Mouse (Mus musculus) midbrain, embryonic 13.5 days (tissue): ENCODE data around the gene Plpp2. TPM values are rescaled to one million over a fixed set of nuclear protein-coding genes. Genes with fewer than 3 reads are reported as not detected.

ENCODE experiments used
- ATAC-seq: fragments of 200-750 bp; cut with Nextera tagmentation; 2 replicates; pipeline ENCODE4 v1.8.0; 2017; ENCODE audit warnings: mild to moderate bottlenecking, moderate TSS enrichment, moderate library complexity
- H3K27ac ChIP-seq: fragments of 300-500 bp; sonication (generic); 2 replicates; pipeline ENCODE4 v1.5.1; 2015; ENCODE audit warnings: inconsistent platforms, mild to moderate bottlenecking, moderate library complexity
- H3K27me3 ChIP-seq: fragments of 300-500 bp; sonication (generic); 2 replicates; pipeline ENCODE4 v1.6.1; 2015; ENCODE audit warnings: mild to moderate bottlenecking, inconsistent platforms
- H3K36me3 ChIP-seq: fragments of 300-500 bp; sonication (generic); 2 replicates; pipeline ENCODE4 v1.6.1; 2015; ENCODE audit warnings: mild to moderate bottlenecking, inconsistent platforms
- H3K4me1 ChIP-seq: fragments of 300-500 bp; sonication (generic); replicated peaks from 2 replicates; pipeline ENCODE4 v1.6.1; 2015; ENCODE audit warnings: inconsistent platforms
- H3K4me2 ChIP-seq: fragments of 300-500 bp; sonication (generic); replicated peaks from 2 replicates; pipeline ENCODE4 v1.6.1; 2015; ENCODE audit warnings: moderate library complexity, mild to moderate bottlenecking, inconsistent platforms
- H3K4me3 ChIP-seq: fragments of 300-500 bp; sonication (generic); replicated peaks from 2 replicates; pipeline ENCODE4 v1.5.1; 2015; ENCODE audit warnings: mild to moderate bottlenecking, inconsistent platforms
- H3K9ac ChIP-seq: fragments of 300-500 bp; sonication (generic); replicated peaks from 2 replicates; pipeline ENCODE4 v1.6.1; 2015; ENCODE audit warnings: mild to moderate bottlenecking, inconsistent platforms
- H3K9me3 ChIP-seq: fragments of 300-500 bp; sonication (generic); 2 replicates; pipeline ENCODE4 v1.6.1; 2016; ENCODE audit warnings: mild to moderate bottlenecking, inconsistent platforms
- WGBS: fragments of 180-500 bp; shearing (Covaris S2); methylation state at CpG from one replicate; pipeline ENCODE4 v1.1.7; 2015; 5-methylcytosine and 5-hydroxymethylcytosine counted together
- polyA plus RNA-seq: library from polyadenylated mRNA; unstranded; fragments of >200 nt; fragmentation: Nextera tagmentation; extraction: Ambion mirVana; gene quantifications from 2 replicates; pipeline ENCODE4 v1.2.1, GENCODE M21; 2015

Gene Plpp2
- polyA plus RNA-seq, 1 experiment from 2014 or later, result 9.5 TPM

DNA sequence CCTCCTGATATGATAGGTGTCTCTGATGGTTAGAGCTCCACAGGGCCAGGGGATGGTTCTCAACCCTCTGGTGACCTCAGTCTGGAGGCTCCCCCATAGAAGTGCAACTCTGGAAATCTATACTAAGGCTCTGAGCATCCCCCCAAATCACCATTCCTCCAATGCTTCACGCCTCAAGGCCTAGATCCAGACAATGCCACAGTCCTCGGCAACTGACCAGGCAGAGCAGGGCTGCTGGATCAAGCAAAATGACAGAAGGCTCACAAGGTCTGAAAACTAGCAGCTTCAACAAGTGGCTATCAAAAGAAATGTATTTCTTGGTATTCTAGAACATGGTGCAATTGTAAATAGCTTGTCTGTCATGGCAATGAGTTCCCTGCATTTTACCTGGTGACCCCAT lies 4.2 kb upstream of the Plpp2 start:
- H3K36me3 ChIP-seq, result peaks cover 51% of the 10 kb centered on the region
- no peaks in the 10 kb centered on the region for H3K9me3 ChIP-seq
- no peak for ATAC-seq
- H3K9ac ChIP-seq, result no peak overlapping the region
- no peak overlapping the region for H3K4me3 ChIP-seq
- peaks cover 12% of the 10 kb centered on the region for H3K4me1 ChIP-seq
- H3K4me2 ChIP-seq, result no peak overlapping the region
- H3K27ac ChIP-seq, result no peak overlapping the region
- peaks cover 12% of the 10 kb centered on the region; the same call in 1 of the 2 replicates for H3K27me3 ChIP-seq
- WGBS, result 95% methylated on average over 2 of the region's 2 CpGs

DNA sequence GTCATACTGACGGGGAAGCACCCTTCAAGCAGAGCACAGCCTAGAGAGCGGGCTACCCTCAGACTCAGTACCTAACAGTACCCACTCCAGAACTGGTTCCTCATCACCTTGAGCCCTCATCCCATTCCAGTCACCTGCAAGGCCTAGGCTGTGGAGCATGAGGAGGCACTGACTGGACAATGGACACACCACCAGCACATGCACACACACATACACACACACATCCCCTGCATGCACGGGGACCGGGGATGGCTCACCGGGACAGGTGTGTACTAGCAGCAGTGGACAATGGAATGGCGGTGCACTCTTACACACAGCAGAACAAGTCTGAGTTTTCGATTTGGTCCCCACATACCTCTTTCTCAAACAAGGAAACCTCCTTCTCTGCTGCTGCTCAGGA lies 3.7 kb upstream of the Plpp2 start:
- H3K36me3 ChIP-seq, result peaks cover 46% of the 10 kb centered on the region
- peaks cover 15% of the 10 kb centered on the region for H3K4me1 ChIP-seq
- no peak overlapping the region for H3K4me3 ChIP-seq
- 93% methylated on average over 7 of the region's 7 CpGs for WGBS
- no peak for ATAC-seq
- no peak overlapping the region for H3K27ac ChIP-seq
- H3K27me3 ChIP-seq, result peaks cover 12% of the 10 kb centered on the region
- H3K9me3 ChIP-seq, result no peaks in the 10 kb centered on the region
- no peak overlapping the region for H3K4me2 ChIP-seq
- no peak overlapping the region for H3K9ac ChIP-seq

DNA sequence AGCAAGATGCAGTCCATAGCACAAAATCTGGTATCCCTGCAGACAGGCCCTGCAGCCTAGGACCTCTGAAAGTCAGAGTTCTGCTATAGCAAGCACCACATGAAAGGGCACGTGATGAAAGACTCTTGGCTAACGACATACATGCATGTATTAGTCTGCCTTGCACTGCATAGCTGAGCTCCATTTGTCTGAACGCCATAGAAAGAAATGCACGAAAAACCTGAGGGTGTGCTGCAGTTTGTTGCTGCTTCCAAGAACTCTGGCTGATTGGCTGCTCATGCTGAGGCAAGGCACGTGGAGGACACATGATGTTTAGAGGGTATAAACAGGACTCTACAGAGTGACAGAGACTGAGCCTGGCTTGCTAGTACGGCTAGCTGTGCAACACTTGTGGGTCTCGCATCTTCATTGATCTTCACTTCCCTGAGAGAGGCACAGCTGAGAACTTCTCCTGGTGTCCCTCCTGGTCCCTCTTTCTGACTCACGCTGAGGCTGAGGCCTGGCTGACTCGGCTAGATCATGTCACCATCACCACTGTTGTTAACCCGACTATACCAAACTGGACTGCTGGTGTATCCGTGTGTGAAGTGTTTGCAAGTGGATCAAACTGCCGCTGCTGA lies 3.0 kb upstream of the Plpp2 start:
- H3K4me3 ChIP-seq, result no peak overlapping the region
- ATAC-seq, result no peak
- WGBS, result 74% methylated on average over 12 of the region's 12 CpGs
- H3K9me3 ChIP-seq, result no peaks in the 10 kb centered on the region
- H3K4me1 ChIP-seq, result peaks cover 15% of the 10 kb centered on the region
- H3K27me3 ChIP-seq, result peaks cover 12% of the 10 kb centered on the region
- no peak overlapping the region for H3K27ac ChIP-seq
- H3K4me2 ChIP-seq, result no peak overlapping the region
- peaks cover 39% of the 10 kb centered on the region for H3K36me3 ChIP-seq
- no peak overlapping the region for H3K9ac ChIP-seq

DNA sequence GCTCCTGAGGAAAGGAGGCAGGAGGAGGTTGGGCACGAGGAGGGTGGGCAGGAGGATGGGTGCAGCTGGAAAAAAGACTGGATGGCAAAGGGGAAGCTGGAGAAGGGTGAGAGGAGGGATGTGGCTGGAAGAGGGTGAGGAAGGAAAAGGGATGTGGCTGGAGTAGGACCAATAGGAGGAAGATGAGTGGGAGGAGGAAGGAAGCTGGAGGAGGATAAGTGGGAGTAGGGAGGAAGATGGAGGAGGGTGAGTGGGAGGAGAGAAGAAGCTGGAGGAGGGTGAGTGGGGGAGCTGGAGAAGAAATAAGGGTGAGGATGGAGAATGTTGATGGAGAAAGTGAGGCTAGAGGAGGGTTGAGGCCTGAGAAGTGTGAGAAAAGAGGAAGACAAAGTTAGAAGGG lies 1.8 kb upstream of the Plpp2 start:
- no peak for ATAC-seq
- 76% methylated on average over 1 of the region's 1 CpGs for WGBS
- H3K4me2 ChIP-seq, result no peak overlapping the region

DNA sequence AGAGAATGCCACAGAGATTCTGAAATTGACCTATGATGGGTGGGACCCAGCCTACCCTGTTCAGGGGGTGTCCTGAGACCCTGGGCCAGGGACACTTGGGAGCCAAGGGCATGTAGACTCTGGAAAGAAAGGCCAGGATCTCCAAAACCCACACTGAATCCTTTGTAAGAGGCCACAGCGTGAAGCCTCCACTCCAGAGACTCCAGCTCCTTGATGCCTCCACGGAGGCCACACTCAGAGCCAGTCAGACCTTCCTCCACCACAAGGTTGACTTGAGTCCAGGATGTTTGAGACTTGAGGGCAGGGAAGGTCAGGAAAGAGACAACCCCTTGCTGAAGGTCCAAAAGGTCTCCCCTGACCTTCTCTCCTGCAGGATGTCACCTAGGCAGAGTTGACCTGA lies 830 bp upstream of the Plpp2 start:
- Histone ChIP-seq H3K9me3 (no peaks in the 10 kb centered on the region), H3K4me3 (no peak overlapping the region), H3K36me3 (peaks cover 17% of the 10 kb centered on the region), H3K4me1 (peaks cover 15% of the 10 kb centered on the region), H3K27me3 (peaks cover 12% of the 10 kb centered on the region), H3K4me2 (peak overlapping the region; percentile 93; the same call in 1 of the 2 replicates), H3K27ac (no peak overlapping the region), H3K9ac (no peak overlapping the region)
- WGBS, result 93% methylated on average over 2 of the region's 2 CpGs
- ATAC-seq, result no peak

More for the DNA sequence above, 1.8 kb upstream of the Plpp2 start:
- Histone ChIP-seq H3K9ac (no peak overlapping the region), H3K4me3 (no peak overlapping the region), H3K9me3 (no peaks in the 10 kb centered on the region), H3K27me3 (peaks cover 12% of the 10 kb centered on the region), H3K4me1 (peaks cover 15% of the 10 kb centered on the region), H3K36me3 (peaks cover 27% of the 10 kb centered on the region), H3K27ac (no peak overlapping the region)

DNA sequence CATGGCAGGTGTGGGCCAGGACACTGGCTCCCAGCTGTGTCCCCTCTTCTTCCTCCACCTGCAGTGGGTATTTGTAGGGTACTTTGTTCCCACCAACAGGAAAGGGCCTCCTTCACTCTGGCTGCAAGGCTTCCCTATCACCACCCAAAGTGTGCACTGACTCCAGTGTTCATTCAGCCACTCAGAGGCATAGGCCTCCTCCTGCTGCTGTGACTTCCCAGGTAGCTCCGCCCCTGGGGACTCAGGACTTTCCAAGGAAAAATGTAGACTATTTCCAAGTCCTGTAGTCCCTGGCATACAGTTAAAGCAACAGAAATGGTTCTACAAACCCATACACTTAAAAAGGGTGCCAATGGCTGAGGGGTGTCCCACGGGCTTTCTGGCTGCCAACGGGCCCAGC lies 918 bp downstream of the Plpp2 start:
- 29% methylated on average over 3 of the region's 3 CpGs for WGBS
- peaks cover 12% of the 10 kb centered on the region for H3K27me3 ChIP-seq
- peak overlapping the region; percentile 70; the same call in 1 of the 2 replicates for H3K9ac ChIP-seq
- peak overlapping the region; percentile 93 for H3K4me2 ChIP-seq
- no peaks in the 10 kb centered on the region for H3K36me3 ChIP-seq
- H3K4me1 ChIP-seq, result peaks cover 15% of the 10 kb centered on the region
- H3K9me3 ChIP-seq, result no peaks in the 10 kb centered on the region
- 0 out of 2 replicates have a peak, but pooled peaks have one; percentile 10 for ATAC-seq
- H3K27ac ChIP-seq, result no peak overlapping the region
- peak overlapping the region; percentile 59 for H3K4me3 ChIP-seq

DNA sequence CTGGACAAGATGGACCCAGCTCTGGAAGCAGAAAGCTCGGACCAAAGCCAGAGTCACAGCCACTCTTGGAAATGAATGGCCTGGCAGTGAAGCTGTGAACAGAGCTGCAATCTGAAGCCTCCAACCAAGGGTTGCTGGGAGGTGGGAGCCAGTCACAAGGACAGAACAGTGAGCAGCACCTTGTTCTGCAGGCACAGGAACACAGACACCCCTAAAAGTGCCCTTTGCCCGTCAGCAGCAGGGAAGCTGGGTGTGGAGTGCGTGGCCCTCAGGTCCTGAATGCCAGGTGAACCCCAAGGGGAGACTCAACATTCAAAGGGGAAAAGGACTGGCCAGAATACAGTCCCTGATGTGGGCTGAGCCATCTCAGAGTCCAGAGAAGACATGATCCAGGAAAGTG lies 2.0 kb downstream of the Plpp2 start:
- WGBS, result 92% methylated on average over 3 of the region's 3 CpGs

DNA sequence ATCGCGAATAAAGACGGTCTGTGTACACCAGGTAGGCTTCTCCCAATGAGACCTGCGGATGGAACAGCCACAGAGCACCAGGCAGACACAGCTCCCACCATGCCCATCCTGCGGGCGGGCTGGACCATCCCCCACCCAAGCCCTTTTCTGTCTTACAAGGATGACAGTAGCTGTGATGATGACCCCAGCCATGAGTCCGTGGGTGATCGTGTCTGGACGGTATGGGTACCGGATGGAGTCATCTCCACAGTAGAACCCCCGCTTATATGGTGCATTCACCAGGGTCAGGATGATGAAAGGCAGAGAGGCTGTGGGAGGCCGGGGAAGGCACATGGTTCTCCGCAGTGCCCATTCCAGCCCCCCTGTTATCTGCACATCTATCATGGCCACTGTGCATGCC lies 2.9 kb downstream of the Plpp2 start:
- ATAC-seq, result no peak
- H3K9ac ChIP-seq, result no peak overlapping the region
- 95% methylated on average over 13 of the region's 13 CpGs for WGBS

More for the DNA sequence above, 2.0 kb downstream of the Plpp2 start:
- Histone ChIP-seq H3K9ac (no peak overlapping the region), H3K27me3 (peaks cover 12% of the 10 kb centered on the region), H3K27ac (no peak overlapping the region), H3K9me3 (no peaks in the 10 kb centered on the region), H3K4me3 (no peak overlapping the region), H3K4me2 (no peak overlapping the region), H3K4me1 (peaks cover 15% of the 10 kb centered on the region), H3K36me3 (0 out of 2 replicates have a peak, but pooled peaks cover 5% of the 10 kb centered on the region)
- ATAC-seq, result no peak

DNA sequence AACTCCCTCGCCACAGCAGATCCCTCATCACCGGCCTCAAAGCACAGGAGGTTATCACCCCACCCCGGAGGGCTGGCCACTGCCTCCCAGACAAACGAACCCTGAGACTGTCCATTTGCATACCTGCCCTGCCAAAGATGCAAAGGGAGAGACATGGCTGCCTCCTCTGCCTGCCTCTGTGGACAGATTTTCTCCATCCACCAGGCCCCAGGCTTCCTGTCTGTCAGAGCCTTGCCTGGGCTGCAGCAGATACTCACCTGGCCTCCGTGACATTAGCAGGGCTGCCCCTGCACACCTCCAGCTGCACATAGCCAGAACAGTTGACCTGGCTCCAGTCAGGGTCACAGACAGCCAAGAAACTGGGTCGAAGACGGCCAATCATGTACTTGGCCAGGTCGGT lies 3.4 kb downstream of the Plpp2 start:
- WGBS, result 69% methylated on average over 8 of the region's 8 CpGs

More for the DNA sequence above, 2.9 kb downstream of the Plpp2 start:
- Histone ChIP-seq H3K4me3 (no peak overlapping the region), H3K9me3 (no peaks in the 10 kb centered on the region), H3K36me3 (0 out of 2 replicates have a peak, but pooled peaks cover 5% of the 10 kb centered on the region), H3K4me1 (peaks cover 15% of the 10 kb centered on the region), H3K27ac (no peak overlapping the region), H3K27me3 (peaks cover 12% of the 10 kb centered on the region), H3K4me2 (no peak overlapping the region)

DNA sequence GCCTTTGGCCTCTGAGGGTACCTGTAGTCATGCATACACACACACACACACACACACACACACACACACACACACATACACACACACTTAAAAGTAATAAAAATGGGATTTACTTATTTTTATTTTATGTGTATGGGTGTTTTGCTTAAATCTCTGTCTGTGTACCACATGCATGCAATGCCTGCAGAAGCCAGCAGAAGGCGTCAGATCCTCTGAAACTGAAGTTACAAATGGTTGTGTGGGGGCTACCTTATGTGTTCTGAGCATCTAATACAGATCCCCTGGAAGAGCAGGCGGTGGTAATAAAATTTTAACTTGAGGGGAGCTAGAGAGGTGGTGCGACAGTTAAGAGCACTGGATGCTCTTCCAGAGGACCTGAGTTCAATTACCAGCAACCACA lies 5.5 kb downstream of the Plpp2 start:
- Histone ChIP-seq H3K27me3 (no peaks in the 10 kb centered on the region; the same call in 1 of the 2 replicates), H3K9ac (no peak overlapping the region), H3K4me1 (peaks cover 6% of the 10 kb centered on the region), H3K36me3 (0 out of 2 replicates have a peak, but pooled peaks cover 5% of the 10 kb centered on the region), H3K9me3 (no peaks in the 10 kb centered on the region), H3K27ac (no peak overlapping the region), H3K4me3 (no peak overlapping the region), H3K4me2 (no peak overlapping the region)
- WGBS, result 87% methylated on average over 3 of the region's 3 CpGs
- ATAC-seq, result no peak

More for the DNA sequence above, 3.4 kb downstream of the Plpp2 start:
- H3K9ac ChIP-seq, result no peak overlapping the region
- H3K4me1 ChIP-seq, result peaks cover 15% of the 10 kb centered on the region
- H3K36me3 ChIP-seq, result 0 out of 2 replicates have a peak, but pooled peaks cover 5% of the 10 kb centered on the region
- H3K4me2 ChIP-seq, result no peak overlapping the region
- no peak overlapping the region for H3K27ac ChIP-seq
- peaks cover 12% of the 10 kb centered on the region for H3K27me3 ChIP-seq
- no peak for ATAC-seq
- H3K9me3 ChIP-seq, result no peaks in the 10 kb centered on the region
- H3K4me3 ChIP-seq, result no peak overlapping the region

DNA sequence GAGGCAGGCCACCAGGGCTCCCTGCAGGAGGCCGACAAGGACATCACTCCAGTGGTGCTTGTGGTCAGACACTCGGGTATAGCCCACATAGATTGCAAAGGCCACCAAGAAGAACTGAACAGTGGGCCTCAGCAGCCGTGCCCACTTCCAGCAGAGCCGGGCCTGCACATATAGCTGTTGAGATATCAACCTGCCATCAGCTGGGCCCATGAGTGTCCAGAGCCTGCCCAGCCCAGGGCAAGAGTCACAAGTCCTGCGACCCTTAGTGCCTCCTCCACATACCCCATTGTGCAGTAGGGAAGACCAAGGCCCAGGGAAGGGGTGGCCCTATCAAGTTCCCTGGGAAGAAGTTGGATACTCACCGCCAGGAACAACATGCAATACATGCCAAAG lies 6.1 kb downstream of the Plpp2 start:
- H3K9ac ChIP-seq, result no peak overlapping the region
- H3K9me3 ChIP-seq, result no peaks in the 10 kb centered on the region
- H3K4me1 ChIP-seq, result no peaks in the 10 kb centered on the region
- no peaks in the 10 kb centered on the region; the same call in 1 of the 2 replicates for H3K27me3 ChIP-seq
- no peak overlapping the region for H3K4me2 ChIP-seq
- no peak overlapping the region for H3K4me3 ChIP-seq
- no peak for ATAC-seq
- 0 out of 2 replicates have a peak, but pooled peaks cover 5% of the 10 kb centered on the region for H3K36me3 ChIP-seq
- no peak overlapping the region for H3K27ac ChIP-seq
- 88% methylated on average over 6 of the region's 6 CpGs for WGBS

DNA sequence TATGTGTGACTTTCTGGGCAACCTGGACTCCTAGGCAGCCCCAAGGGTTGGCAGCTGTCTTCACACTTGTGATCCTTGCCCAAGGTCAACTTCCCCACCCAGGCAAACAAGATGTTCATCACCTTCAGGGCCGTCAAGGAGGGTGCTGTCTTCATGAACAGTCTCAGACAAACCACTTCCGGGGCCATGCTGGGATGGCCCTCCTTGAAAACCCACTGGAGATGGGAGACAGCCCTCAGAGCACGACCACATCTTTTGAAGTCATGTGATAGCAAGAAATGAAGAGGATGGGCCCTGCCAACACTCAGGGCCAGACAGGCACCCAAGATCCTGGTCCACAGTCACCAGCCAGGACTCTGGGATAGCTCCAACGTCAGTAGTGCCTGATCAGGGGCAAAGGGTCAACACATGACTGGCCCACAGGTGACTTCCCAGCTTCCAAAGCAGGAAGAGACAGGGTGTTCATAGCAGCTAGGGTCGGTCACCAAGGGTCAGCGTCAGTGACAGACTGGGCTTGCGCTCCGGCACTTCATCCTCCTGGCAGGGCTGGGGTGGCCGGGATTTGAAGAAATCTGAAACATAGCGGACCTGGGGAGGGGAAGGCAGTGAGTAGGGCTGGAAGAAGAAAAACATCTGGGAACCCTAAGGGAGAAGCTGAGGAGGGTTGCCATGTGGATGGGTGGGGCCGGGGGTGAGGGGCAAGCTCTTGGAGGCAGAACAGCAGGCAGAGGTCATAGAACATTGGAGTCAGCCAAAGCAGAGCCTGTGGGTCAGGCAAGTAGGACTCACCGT lies 6.7 kb downstream of the Plpp2 start:
- H3K4me3 ChIP-seq, result no peak overlapping the region
- no peaks in the 10 kb centered on the region for H3K27me3 ChIP-seq
- H3K4me1 ChIP-seq, result no peaks in the 10 kb centered on the region
- no peak overlapping the region for H3K27ac ChIP-seq
- H3K9ac ChIP-seq, result no peak overlapping the region
- H3K4me2 ChIP-seq, result no peak overlapping the region
- H3K36me3 ChIP-seq, result 0 out of 2 replicates have a peak, but pooled peaks cover 5% of the 10 kb centered on the region
- WGBS, result 92% methylated on average over 12 of the region's 12 CpGs
- no peak for ATAC-seq
- H3K9me3 ChIP-seq, result no peaks in the 10 kb centered on the region
